Mouse (Mus musculus) lung, adult 2 months (tissue): ENCODE data around the gene Pcbp4. TPM values are rescaled to one million over a fixed set of nuclear protein-coding genes. Genes with fewer than 3 reads are reported as not detected.

Source experiments
- DNase-seq: peaks from one replicate; pipeline ENCODE4 v3.0.0; 2022
- H3K4me1 ChIP-seq: fragments of 200-500 bp; 2 replicates; pipeline ENCODE4 v1.6.1; 2011; ENCODE audit warnings: low read length; ENCODE audit not compliant: control insufficient read depth, insufficient read depth
- H3K4me3 ChIP-seq: fragments of 200-500 bp; replicated peaks from 2 replicates; pipeline ENCODE3; 2011; ENCODE audit warnings: low read depth, mild to moderate bottlenecking, control low read depth, low read length; ENCODE audit errors: extremely low read depth
- CTCF ChIP-seq: fragments of 200-500 bp; IDR thresholded peaks from 2 replicates; pipeline ENCODE4 v1.5.1; 2011; ENCODE audit warnings: mild to moderate bottlenecking, low read length, control low read depth; ENCODE audit not compliant: insufficient read depth
- POLR2A ChIP-seq: fragments of 200-500 bp; IDR thresholded peaks from 2 replicates; pipeline ENCODE4 v1.6.1; 2011; ENCODE audit warnings: low read depth, mild to moderate bottlenecking, control low read depth, low read length, borderline replicate concordance; ENCODE audit errors: extremely low read depth
- WGBS: fragments of 180-500 bp; shearing (Covaris S2); methylation state at CpG from one replicate; pipeline ENCODE4 v1.1.7; 2018; 5-methylcytosine and 5-hydroxymethylcytosine counted together
- polyA plus RNA-seq: library from polyadenylated mRNA; depleted of rRNA; stranded (reverse); fragments of >200 nt; gene quantifications from 2 replicates; pipeline ENCODE4 v1.2.3, GENCODE M21; 2012; rRNA removed

The Pcbp4 gene
- polyA plus RNA-seq, 1 experiment = 70.7 TPM

- Histone ChIP-seq H3K4me3 (no peak overlapping the region), H3K4me1 (no peaks in the 10 kb centered on the region)
- TF ChIP-seq CTCF (no peak), POLR2A (no peak)
- 89% methylated on average over 22 of the region's 22 CpGs for WGBS
- DNase-seq = no peak
Measured at GRCm38 (mm10) chr9:106501846-106502245, 48.8 kb downstream of the Pcbp4 start.

GRCm38 (mm10) chr9:106504246-106504645 lies 51.2 kb downstream of the Pcbp4 start:
- Histone ChIP-seq H3K4me1 (no peaks in the 10 kb centered on the region), H3K4me3 (no peak overlapping the region)
- TF ChIP-seq CTCF (no peak), POLR2A (no peak)
- DNase-seq = no peak
- WGBS = 84% methylated on average over 6 of the region's 6 CpGs

- no peak for DNase-seq
- TF ChIP-seq POLR2A (no peak), CTCF (no peak)
Measured at GRCm38 (mm10) chr9:106509356-106509755, 56.3 kb downstream of the Pcbp4 start.

GRCm38 (mm10) chr9:106512729-106513450 lies 59.8 kb downstream of the Pcbp4 start:
- H3K4me3 ChIP-seq = no peak overlapping the region
- 40% methylated on average over 13 of the region's 13 CpGs for WGBS
- H3K4me1 ChIP-seq = no peaks in the 10 kb centered on the region; the same call in 1 of the 2 replicates
- DNase-seq = no peak
- TF ChIP-seq CTCF (no peak), POLR2A (no peak)

More at GRCm38 (mm10) chr9:106509356-106509755, 56.3 kb downstream of the Pcbp4 start:
- Histone ChIP-seq H3K4me3 (no peak overlapping the region), H3K4me1 (no peaks in the 10 kb centered on the region; the same call in 1 of the 2 replicates)
- 88% methylated on average over 10 of the region's 10 CpGs for WGBS

GRCm38 (mm10) chr9:106513566-106513965 lies 60.5 kb downstream of the Pcbp4 start:
- Histone ChIP-seq H3K4me1 (no peaks in the 10 kb centered on the region; the same call in 1 of the 2 replicates), H3K4me3 (no peak overlapping the region)
- 74% methylated on average over 6 of the region's 6 CpGs for WGBS
- TF ChIP-seq CTCF = no peak
- TF ChIP-seq POLR2A = no peak
- DNase-seq = no peak

Other genes with a start within 250 kb of the Pcbp4 start
- gene Tlr9, start 230.7 kb upstream of the Pcbp4 start, polyA plus RNA-seq = 6.0 and 6.4 TPM in 2 replicates
- gene Alas1, start 204.6 kb upstream of the Pcbp4 start, polyA plus RNA-seq = 443 and 458 TPM in 2 replicates
- 5.7 and 7.9 TPM in 2 replicates for gene Poc1a, start 172.2 kb upstream of the Pcbp4 start, polyA plus RNA-seq
- 223 and 262 TPM in 2 replicates for gene Dusp7, start 84.7 kb upstream of the Pcbp4 start, polyA plus RNA-seq
- gene Rpl29, start 23.8 kb upstream of the Pcbp4 start, polyA plus RNA-seq = 288 and 319 TPM in 2 replicates
- gene Acy1, start 15.0 kb upstream of the Pcbp4 start, polyA plus RNA-seq = 6.5 and 10.0 TPM in 2 replicates
- 80.0 and 80.9 TPM in 2 replicates for gene Abhd14b, start 5.8 kb upstream of the Pcbp4 start, polyA plus RNA-seq
- gene Abhd14a, start 5.6 kb upstream of the Pcbp4 start, polyA plus RNA-seq = 27.2 and 34.4 TPM in 2 replicates
- 0.19 and 0.50 TPM in 2 replicates for gene Gpr62, start 12.6 kb downstream of the Pcbp4 start, polyA plus RNA-seq
- gene Rrp9, start 22.7 kb downstream of the Pcbp4 start, polyA plus RNA-seq = 27.4 and 29.2 TPM in 2 replicates
- 65.2 and 74.3 TPM in 2 replicates for gene Parp3, start 23.7 kb downstream of the Pcbp4 start, polyA plus RNA-seq
- 0.30 TPM in 1 of 2 replicates, not detected in the other for gene Iqcf1, start 46.7 kb downstream of the Pcbp4 start, polyA plus RNA-seq
- gene Iqcf5, start 61.3 kb downstream of the Pcbp4 start, polyA plus RNA-seq = 0.27 TPM in 1 of 2 replicates, not detected in the other
- not detected in 2 replicates for gene Iqcf3, start 108.3 kb downstream of the Pcbp4 start, polyA plus RNA-seq
- not detected in 2 replicates for gene Iqcf4, start 117.7 kb downstream of the Pcbp4 start, polyA plus RNA-seq
- not detected in 2 replicates for gene Iqcf6, start 173.3 kb downstream of the Pcbp4 start, polyA plus RNA-seq
- not detected in 2 replicates for gene Grm2, start 202.8 kb downstream of the Pcbp4 start, polyA plus RNA-seq
- 103 and 108 TPM in 2 replicates for gene Tex264, start 232.6 kb downstream of the Pcbp4 start, polyA plus RNA-seq